Mouse (Mus musculus): ENCODE measurements at regions not wholly inside any gene's neighbourhood (a gene's known extent, or its start where the extent isn't known, plus 50 kb on each side); places are given as distances from the start of the nearest gene placed in this dataset.

DNA sequence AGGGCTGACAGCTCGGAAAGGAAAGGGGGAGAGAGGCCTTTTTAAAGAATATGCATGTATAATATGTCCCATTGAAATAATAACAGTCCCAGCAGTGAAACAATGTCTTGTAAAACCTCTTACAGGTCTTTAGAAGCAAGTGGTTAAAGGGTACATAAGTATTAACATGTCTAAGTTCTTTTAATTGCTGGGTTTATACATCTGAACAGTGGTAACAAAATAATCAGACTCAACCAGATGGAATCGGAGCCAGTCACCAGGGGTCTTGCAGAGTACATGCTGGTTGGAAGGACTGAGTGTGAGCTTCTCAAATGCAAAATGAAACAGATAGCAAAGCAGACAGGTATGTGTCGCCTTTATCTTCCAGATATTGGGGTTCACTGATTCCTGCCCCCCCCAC lies 317.3 kb downstream of the Nsun3 start:
- TF ChIP-seq CTCF (IDR thresholded peaks at IDR 0.05), result no peak
- no peak for TF ChIP-seq EP300 (IDR thresholded peaks at IDR 0.05; ENCODE audit: insufficient read depth, low read depth, low read length)
- no peak for TF ChIP-seq POLR2A (IDR thresholded peaks at IDR 0.05; ENCODE audit: insufficient read depth, low read depth, low read length)
- Histone ChIP-seq H3K4me3 (no peak overlapping the region), H3K9ac (ENCODE audit: low read depth, low read length) (no peak overlapping the region), H3K36me3 (ENCODE audit: control insufficient read depth, insufficient read depth, low read length) (no peaks in the 10 kb centered on the region), H3K79me2 (replicated peaks; ENCODE audit: control insufficient read depth, insufficient read depth, low read length) (no peaks in the 10 kb centered on the region), H3K27me3 (ENCODE audit: control insufficient read depth, insufficient read depth, low read length) (no peaks in the 10 kb centered on the region), H3K27ac (no peak overlapping the region), H3K4me1 (ENCODE audit: control insufficient read depth, insufficient read depth, low read length) (no peaks in the 10 kb centered on the region)
- intact Hi-C loops (cut with DNase I), result no loop called here
- WGBS, result 51% methylated on average over 3 of the region's 3 CpGs
- no peak for DNase-seq

DNA sequence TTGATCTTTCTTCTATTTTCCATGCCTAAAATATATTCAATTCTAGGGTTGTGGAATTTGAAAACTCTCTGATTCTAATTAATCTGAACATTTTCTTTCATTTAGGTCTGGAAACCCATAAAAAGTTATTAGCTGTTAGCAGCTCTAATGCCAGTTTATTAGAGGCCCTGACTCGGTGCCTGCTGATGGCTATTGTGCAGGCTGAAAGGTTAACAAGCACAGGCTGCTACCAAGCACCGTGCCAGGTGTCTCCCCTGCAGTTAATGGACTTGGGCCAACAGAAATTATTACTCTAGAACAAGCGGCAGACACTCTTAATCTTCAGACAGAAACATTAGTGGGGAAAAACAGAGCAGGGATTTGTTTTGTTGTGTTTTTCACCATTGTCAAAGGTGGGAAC lies 317.8 kb downstream of the Nsun3 start:
- no peak for DNase-seq
- no peak overlapping the region for H3K4me3 ChIP-seq
- H3K9ac ChIP-seq (ENCODE audit: low read depth, low read length), result no peak overlapping the region
- 46% methylated on average over 3 of the region's 3 CpGs for WGBS
- no peak overlapping the region for H3K27ac ChIP-seq
- no peaks in the 10 kb centered on the region for H3K36me3 ChIP-seq (ENCODE audit: control insufficient read depth, insufficient read depth, low read length)
- H3K79me2 ChIP-seq (replicated peaks; ENCODE audit: control insufficient read depth, insufficient read depth, low read length), result no peaks in the 10 kb centered on the region
- no peaks in the 10 kb centered on the region for H3K4me1 ChIP-seq (ENCODE audit: control insufficient read depth, insufficient read depth, low read length)
- TF ChIP-seq POLR2A (IDR thresholded peaks at IDR 0.05; ENCODE audit: insufficient read depth, low read depth, low read length), result no peak
- no peak for TF ChIP-seq CTCF (IDR thresholded peaks at IDR 0.05)
- TF ChIP-seq EP300 (IDR thresholded peaks at IDR 0.05; ENCODE audit: insufficient read depth, low read depth, low read length), result no peak
- no peaks in the 10 kb centered on the region for H3K27me3 ChIP-seq (ENCODE audit: control insufficient read depth, insufficient read depth, low read length)
- intact Hi-C loops (cut with DNase I), result no loop called here

DNA sequence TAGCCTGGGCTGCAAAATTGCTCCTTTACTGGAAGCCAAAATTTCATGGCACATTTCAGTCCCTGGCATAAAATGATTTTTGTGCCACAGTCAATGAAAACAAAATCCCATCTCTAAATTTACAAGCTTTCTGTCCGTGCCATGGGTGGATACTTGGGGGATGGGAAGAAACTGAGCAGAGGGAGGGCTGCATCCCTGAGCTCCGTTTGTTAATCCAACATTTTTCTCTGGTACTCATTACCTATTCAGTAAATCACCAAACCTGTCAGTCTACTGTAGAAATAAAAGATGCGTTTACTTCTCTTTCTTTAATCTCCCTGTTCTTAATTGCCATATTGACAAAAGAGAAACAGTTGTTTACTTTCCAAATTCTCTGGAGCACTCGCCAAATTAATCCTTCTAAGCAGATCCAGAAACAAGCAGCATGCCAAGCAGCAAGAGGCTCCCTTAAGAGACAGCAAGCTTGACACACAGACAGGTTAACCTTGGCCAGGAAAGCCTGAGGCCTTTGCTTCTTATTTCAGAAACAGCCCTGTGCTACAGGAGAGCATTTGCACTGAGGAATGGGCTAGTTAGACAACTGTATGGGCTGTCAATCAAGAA lies 326.6 kb downstream of the Nsun3 start:
- Histone ChIP-seq H3K9ac (ENCODE audit: low read depth, low read length) (no peak overlapping the region), H3K36me3 (ENCODE audit: control insufficient read depth, insufficient read depth, low read length) (no peaks in the 10 kb centered on the region), H3K27me3 (ENCODE audit: control insufficient read depth, insufficient read depth, low read length) (no peaks in the 10 kb centered on the region), H3K4me3 (no peak overlapping the region), H3K79me2 (replicated peaks; ENCODE audit: control insufficient read depth, insufficient read depth, low read length) (no peaks in the 10 kb centered on the region), H3K4me1 (ENCODE audit: control insufficient read depth, insufficient read depth, low read length) (no peaks in the 10 kb centered on the region), H3K27ac (no peak overlapping the region)
- no peak for DNase-seq
- 44% methylated on average over 4 of the region's 4 CpGs for WGBS
- no peak for TF ChIP-seq POLR2A (IDR thresholded peaks at IDR 0.05; ENCODE audit: insufficient read depth, low read depth, low read length)
- no peak for TF ChIP-seq EP300 (IDR thresholded peaks at IDR 0.05; ENCODE audit: insufficient read depth, low read depth, low read length)
- TF ChIP-seq CTCF (IDR thresholded peaks at IDR 0.05), result no peak
- intact Hi-C loops (cut with DNase I), result no loop called here

DNA sequence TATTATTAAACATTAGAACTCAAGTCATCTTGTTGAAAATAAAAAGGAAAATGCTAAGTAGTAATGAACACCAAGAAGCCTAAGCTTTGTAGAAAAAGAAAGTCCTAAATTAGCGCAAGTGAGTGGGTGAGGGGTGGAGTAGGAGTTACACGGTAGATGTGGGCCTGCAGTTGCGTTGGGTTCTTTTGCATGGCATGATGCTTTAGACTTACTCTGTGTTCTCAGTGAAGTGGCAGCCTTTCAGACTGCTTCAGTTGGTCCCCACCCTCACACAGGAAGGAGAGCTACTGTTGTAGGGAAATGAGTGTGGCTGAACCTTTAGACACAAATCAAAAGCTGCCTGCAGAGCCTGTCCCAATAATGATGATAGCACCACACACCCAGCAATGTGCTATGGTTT lies 336.9 kb downstream of the Nsun3 start:
- no peak for DNase-seq

DNA sequence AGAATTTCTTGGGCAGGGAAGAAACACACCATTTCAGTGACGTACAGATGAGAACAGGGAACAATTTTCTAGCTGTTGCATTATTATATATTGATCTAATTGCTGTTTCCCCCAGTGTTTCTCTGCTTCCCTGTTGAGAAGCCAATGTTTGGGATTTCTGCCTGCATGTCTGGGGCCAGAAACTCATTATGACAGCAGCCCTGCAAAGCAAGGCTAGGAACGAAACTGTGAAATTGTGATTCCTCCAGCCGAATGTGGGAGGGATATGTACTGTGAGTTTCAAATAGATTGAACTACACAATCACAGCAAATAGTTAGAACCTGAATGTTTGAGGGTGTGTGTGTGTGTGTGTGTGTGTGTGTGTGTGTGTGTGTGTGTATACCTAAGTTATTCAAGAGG lies 339.2 kb downstream of the Nsun3 start:
- H3K27me3 ChIP-seq (ENCODE audit: control insufficient read depth, insufficient read depth, low read length), result no peaks in the 10 kb centered on the region
- H3K9ac ChIP-seq (ENCODE audit: low read depth, low read length), result no peak overlapping the region
- TF ChIP-seq CTCF (IDR thresholded peaks at IDR 0.05) (no peak), EP300 (IDR thresholded peaks at IDR 0.05; ENCODE audit: insufficient read depth, low read depth, low read length) (no peak), POLR2A (IDR thresholded peaks at IDR 0.05; ENCODE audit: insufficient read depth, low read depth, low read length) (no peak)
- no peak overlapping the region for H3K27ac ChIP-seq
- 77% methylated on average over 3 of the region's 3 CpGs for WGBS
- no peaks in the 10 kb centered on the region for H3K79me2 ChIP-seq (replicated peaks; ENCODE audit: control insufficient read depth, insufficient read depth, low read length)
- intact Hi-C loops (cut with DNase I), result no loop called here
- H3K36me3 ChIP-seq (ENCODE audit: control insufficient read depth, insufficient read depth, low read length), result no peaks in the 10 kb centered on the region
- no peak overlapping the region for H3K4me3 ChIP-seq
- DNase-seq, result no peak
- H3K4me1 ChIP-seq (ENCODE audit: control insufficient read depth, insufficient read depth, low read length), result no peaks in the 10 kb centered on the region

More for the DNA sequence above, 336.9 kb downstream of the Nsun3 start:
- no peak overlapping the region for H3K27ac ChIP-seq
- no peaks in the 10 kb centered on the region for H3K79me2 ChIP-seq (replicated peaks; ENCODE audit: control insufficient read depth, insufficient read depth, low read length)
- no peaks in the 10 kb centered on the region for H3K27me3 ChIP-seq (ENCODE audit: control insufficient read depth, insufficient read depth, low read length)
- intact Hi-C loops (cut with DNase I), result no loop called here
- H3K36me3 ChIP-seq (ENCODE audit: control insufficient read depth, insufficient read depth, low read length), result no peaks in the 10 kb centered on the region
- no peak overlapping the region for H3K9ac ChIP-seq (ENCODE audit: low read depth, low read length)
- TF ChIP-seq CTCF (IDR thresholded peaks at IDR 0.05), result no peak
- TF ChIP-seq EP300 (IDR thresholded peaks at IDR 0.05; ENCODE audit: insufficient read depth, low read depth, low read length), result no peak
- TF ChIP-seq POLR2A (IDR thresholded peaks at IDR 0.05; ENCODE audit: insufficient read depth, low read depth, low read length), result no peak
- H3K4me3 ChIP-seq, result no peak overlapping the region
- WGBS, result 84% methylated on average over 3 of the region's 3 CpGs
- H3K4me1 ChIP-seq (ENCODE audit: control insufficient read depth, insufficient read depth, low read length), result no peaks in the 10 kb centered on the region

DNA sequence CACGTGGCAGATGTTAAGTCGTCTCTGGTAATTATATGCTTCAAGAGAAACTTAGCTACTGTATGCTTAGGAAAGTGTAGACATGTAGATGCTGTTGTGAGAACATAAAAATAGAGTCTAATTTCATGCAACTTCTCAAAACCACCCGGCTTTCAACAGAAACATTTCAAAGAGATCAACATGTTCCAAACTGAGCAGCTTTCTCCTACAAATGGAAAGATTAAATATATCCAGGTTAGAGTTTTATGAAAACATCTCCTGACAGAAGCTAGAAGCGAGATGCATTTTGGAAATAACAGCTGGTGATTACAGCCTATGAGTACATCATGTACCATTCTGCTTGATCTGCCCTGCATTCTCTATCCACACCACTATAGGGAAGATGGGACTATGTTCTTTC lies 345.4 kb downstream of the Nsun3 start:
- intact Hi-C loops (cut with DNase I), result no loop called here
- Histone ChIP-seq H3K4me3 (no peak overlapping the region), H3K27ac (no peak overlapping the region), H3K27me3 (ENCODE audit: control insufficient read depth, insufficient read depth, low read length) (no peaks in the 10 kb centered on the region), H3K36me3 (ENCODE audit: control insufficient read depth, insufficient read depth, low read length) (no peaks in the 10 kb centered on the region), H3K9ac (ENCODE audit: low read depth, low read length) (no peak overlapping the region), H3K4me1 (ENCODE audit: control insufficient read depth, insufficient read depth, low read length) (no peaks in the 10 kb centered on the region), H3K79me2 (replicated peaks; ENCODE audit: control insufficient read depth, insufficient read depth, low read length) (no peaks in the 10 kb centered on the region)
- WGBS, result 64% methylated on average over 4 of the region's 4 CpGs
- DNase-seq, result no peak
- TF ChIP-seq POLR2A (IDR thresholded peaks at IDR 0.05; ENCODE audit: insufficient read depth, low read depth, low read length) (no peak), CTCF (IDR thresholded peaks at IDR 0.05) (no peak), EP300 (IDR thresholded peaks at IDR 0.05; ENCODE audit: insufficient read depth, low read depth, low read length) (no peak)

Data from heart, adult 2 months (tissue).